Mouse (Mus musculus): Measurements from ENCODE around the gene Pank2. TPM values are rescaled to one million over a fixed set of nuclear protein-coding genes. Genes with fewer than 3 reads are reported as not detected.

Gene Pank2
- total RNA-seq, 1 experiment from 2014 or later: 54.8 TPM

DNA sequence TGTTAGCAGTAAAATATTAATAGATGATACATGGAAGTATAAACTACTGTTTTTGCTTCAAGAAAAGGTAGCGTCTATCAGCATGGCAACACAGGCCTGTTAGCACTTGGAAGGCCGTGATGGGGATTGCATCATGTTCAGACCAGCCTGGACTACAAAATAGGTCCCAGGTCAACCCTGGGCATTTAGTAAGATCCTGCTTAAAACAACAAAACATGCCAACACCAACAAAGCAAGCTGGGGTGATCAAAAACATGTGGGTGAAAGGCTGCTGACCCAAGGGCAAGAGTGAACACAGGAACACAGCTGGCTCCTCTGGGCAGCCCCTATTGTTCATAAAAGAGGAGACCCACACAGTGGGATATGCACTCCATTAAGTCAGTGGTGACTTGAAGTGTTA, 45.5 kb downstream of the Pank2 start:
- no peak for ATAC-seq (ENCODE audit: extremely low read depth, insufficient number of reproducible peaks, low FRiP score, poor library complexity, severe bottlenecking)

DNA sequence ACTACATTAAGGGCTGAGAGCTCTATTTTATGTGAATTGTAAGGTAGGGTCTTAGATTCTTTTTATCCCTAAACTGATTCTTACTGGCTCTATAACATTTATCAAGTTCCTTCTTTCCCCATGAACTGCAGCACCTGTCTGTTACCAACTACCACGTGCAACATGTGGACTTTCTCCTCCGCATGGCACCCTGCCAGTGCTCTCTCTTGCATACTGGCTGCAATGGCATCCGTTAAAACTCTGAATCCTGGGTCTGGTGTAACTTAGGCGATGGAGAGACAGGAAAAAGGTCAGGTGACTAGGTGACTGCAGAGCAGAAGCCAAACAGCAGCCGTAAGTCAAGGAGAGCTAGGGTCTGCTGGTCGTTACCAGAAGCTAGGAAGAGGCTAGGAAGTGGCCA, 47.0 kb downstream of the Pank2 start:
- no peak for ATAC-seq (ENCODE audit: extremely low read depth, insufficient number of reproducible peaks, low FRiP score, poor library complexity, severe bottlenecking)

DNA sequence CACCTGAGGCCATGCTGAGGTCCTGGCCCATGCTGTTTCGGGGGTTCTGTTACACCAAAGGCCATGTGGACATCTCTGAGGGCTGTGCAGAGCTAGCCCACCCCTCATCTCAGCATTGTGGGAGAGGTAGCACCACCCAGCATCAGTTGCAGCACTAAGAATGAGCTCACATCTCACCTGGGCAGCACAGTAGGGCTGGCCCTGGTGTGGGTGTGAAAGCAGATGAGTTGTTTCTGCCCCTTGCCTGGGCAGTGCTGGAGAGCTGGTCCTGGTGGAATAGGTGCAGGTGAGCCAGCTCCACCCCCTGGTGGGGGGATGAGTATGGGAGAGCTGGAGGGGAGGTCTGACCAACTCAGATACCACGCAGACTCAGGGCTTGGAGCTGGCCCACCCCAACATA, 53.9 kb downstream of the Pank2 start:
- no peak for ATAC-seq (ENCODE audit: extremely low read depth, insufficient number of reproducible peaks, low FRiP score, poor library complexity, severe bottlenecking)

DNA sequence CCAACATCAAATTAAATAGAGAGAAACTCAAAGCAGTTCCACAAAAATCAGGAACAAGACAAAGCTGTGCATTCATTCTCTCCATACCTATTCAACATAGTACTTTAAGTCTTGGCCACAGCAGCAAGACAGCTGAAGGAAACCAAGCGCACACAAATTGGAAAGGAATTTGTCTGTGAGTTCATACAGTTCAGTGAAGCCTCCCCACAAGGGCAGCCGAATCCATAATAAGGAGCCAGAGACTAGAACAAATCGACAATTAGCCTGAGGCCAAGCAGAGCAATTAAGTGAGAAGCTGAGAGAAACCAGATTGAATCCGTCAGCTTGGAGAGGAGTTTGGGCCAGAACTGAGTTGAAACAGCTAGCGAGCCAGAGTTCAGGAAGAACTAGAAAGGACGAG, 57.1 kb downstream of the Pank2 start:
- ATAC-seq (ENCODE audit: extremely low read depth, insufficient number of reproducible peaks, low FRiP score, poor library complexity, severe bottlenecking): no peak

GRCm38 (mm10) chr2:131321192-131321591, 58.9 kb downstream of the Pank2 start:
- peak; percentile 82 for ATAC-seq (ENCODE audit: extremely low read depth, insufficient number of reproducible peaks, low FRiP score, poor library complexity, severe bottlenecking)

DNA sequence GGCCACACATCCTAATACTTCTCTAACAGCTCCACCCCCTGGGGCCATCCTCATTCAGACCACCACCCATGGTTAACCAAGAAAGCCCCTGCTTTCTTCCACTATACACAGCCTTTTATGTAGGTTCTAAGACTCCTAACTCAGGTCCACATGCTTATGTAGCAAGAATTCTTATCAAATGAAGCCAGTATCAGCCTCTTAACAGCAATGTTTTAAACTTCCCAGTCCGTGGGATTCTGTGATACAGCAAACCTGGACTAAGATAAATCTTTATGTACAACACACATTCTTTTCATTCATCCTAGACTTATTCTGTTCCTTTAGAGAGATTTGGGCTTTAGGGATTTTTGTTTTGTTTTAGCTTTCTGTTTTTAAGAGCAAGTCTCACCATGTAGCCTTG, 61.4 kb downstream of the Pank2 start:
- ATAC-seq (ENCODE audit: extremely low read depth, insufficient number of reproducible peaks, low FRiP score, poor library complexity, severe bottlenecking): no peak

- peak; percentile 51; the same call in 1 of the 2 replicates for ATAC-seq (ENCODE audit: extremely low read depth, insufficient number of reproducible peaks, low FRiP score, poor library complexity, severe bottlenecking)
Measured at GRCm38 (mm10) chr2:131326044-131326443, 63.7 kb downstream of the Pank2 start.

DNA sequence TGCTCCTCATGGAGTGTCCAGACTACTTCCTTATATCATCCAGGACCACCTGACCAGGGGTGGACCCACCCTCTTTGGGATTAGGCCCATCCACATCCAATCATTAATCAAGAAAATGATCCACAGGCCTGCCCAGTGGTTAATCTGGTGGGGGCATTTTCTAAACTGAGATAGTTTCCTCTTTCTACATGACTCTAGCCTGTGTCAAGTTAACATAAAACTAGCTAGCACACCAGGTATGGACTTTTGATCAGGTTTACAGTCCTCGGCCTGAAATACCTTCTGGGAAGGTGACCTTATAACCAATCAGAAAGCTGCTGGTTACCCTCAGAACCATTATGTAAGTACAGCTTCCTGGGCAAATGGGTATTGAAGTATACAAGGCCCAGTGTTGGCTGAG, 66.7 kb downstream of the Pank2 start:
- no peak for ATAC-seq (ENCODE audit: extremely low read depth, insufficient number of reproducible peaks, low FRiP score, poor library complexity, severe bottlenecking)

DNA sequence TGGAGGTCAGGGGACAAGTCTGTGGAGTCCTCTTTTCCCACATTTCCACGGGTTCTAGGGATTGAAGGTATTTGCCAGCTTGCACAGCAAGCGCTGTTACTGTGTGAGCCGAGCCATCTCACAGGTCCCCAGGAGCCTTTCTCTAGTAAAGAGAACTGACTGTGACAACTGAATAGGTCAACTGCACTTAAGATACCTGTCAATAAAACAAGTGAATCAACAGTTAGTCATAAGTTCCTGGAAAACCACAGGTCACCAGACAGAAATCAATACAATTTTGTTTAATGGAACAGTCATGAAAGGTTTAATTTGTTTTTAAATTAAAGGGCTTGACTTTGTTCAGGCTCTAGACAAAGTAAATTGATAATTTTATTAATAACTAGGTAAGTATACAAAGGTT, 68.3 kb downstream of the Pank2 start:
- no peak for ATAC-seq (ENCODE audit: extremely low read depth, insufficient number of reproducible peaks, low FRiP score, poor library complexity, severe bottlenecking)

DNA sequence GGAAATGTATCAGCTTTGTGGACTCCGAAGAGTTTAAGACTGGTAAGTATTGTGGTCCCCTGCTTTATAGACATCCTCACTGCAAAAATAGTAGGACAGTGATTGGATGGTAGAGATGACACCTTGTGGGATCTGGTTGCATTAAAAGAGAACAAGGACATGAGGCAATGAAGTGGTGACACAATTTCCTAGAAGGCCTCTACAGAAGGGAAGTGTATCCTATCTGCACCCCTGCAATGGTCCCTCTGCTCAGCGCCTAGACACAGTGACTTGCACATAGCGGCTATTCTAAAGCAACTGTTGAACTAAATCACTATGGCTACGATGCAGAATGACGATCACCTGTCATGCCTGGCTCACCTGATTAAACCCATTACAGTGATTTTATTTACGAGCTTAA, 75.3 kb downstream of the Pank2 start:
- ATAC-seq (ENCODE audit: extremely low read depth, insufficient number of reproducible peaks, low FRiP score, poor library complexity, severe bottlenecking): peak; percentile 96

- ATAC-seq (ENCODE audit: extremely low read depth, insufficient number of reproducible peaks, low FRiP score, poor library complexity, severe bottlenecking): no peak
Measured at GRCm38 (mm10) chr2:131344449-131344848, 82.2 kb downstream of the Pank2 start.

DNA sequence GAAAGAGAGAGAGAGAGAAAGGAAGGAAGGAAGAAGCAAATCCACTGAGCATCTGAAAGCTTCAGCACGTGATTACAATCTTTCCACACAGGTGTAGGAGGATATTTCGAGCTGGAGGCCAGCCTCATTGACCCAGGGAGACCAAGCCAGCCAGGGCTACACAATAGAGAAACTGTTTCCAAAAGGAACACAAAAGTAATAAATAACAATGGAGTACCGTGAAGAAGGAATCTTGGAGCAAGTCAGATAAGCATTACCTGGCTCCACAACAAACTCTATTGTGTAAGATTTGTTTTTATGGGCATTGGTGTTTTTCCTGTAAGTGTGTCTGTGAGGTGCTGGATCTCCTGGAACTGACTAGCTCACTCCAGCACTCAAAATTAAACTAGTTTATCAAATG, 83.3 kb downstream of the Pank2 start:
- no peak for ATAC-seq (ENCODE audit: extremely low read depth, insufficient number of reproducible peaks, low FRiP score, poor library complexity, severe bottlenecking)

Other genes starting within 250 kb of the Pank2 start
- not detected in 2 replicates for gene Gfra4, start 219.4 kb upstream of the Pank2 start, total RNA-seq (2017)
- not detected in 2 replicates for gene Adam33, start 198.7 kb upstream of the Pank2 start, total RNA-seq (2017)
- gene Siglec1, start 175.7 kb upstream of the Pank2 start, total RNA-seq (2017): 0.47 and 0.49 TPM in 2 replicates
- not detected in 2 replicates for gene Hspa12b, start 135.2 kb upstream of the Pank2 start, total RNA-seq (2017)
- not detected in 2 replicates for gene Gm11037, start 129.0 kb upstream of the Pank2 start, total RNA-seq (2017)
- 10.1 and 11.3 TPM in 2 replicates for gene 1700037H04Rik, start 102.4 kb upstream of the Pank2 start, total RNA-seq (2017)
- 16.3 and 18.0 TPM in 2 replicates for gene Cenpb, start 82.4 kb upstream of the Pank2 start, total RNA-seq (2017)
- gene Cdc25b, start 75.5 kb upstream of the Pank2 start, total RNA-seq (2017): 111 and 116 TPM in 2 replicates
- 2.0 and 2.2 TPM in 2 replicates for gene Spef1, start 75.2 kb upstream of the Pank2 start, total RNA-seq (2017)
- 7.7 and 13.3 TPM in 2 replicates for gene Ap5s1, start 55.4 kb upstream of the Pank2 start, total RNA-seq (2017)
- gene Mavs, start 28.4 kb upstream of the Pank2 start, total RNA-seq (2017): 14.4 and 15.3 TPM in 2 replicates
- 3.8 and 6.3 TPM in 2 replicates for gene Rnf24, start 90.4 kb downstream of the Pank2 start, total RNA-seq (2017)
- gene Smox, start 229.0 kb downstream of the Pank2 start, total RNA-seq (2017): 63.3 and 76.9 TPM in 2 replicates

Measured in neutrophil, adult 5-6 weeks (primary cell).